Mouse (Mus musculus): ENCODE measurements around the gene Dmtf1. TPM values are rescaled to one million over a fixed set of nuclear protein-coding genes. Genes with fewer than 3 reads are reported as not detected.

Gene Dmtf1
- polyA plus RNA-seq, 1 experiment from 2014 or later: 45.6 TPM

Other genes starting within 250 kb of the Dmtf1 start
- gene Crot, start 164.5 kb downstream of the Dmtf1 start, polyA plus RNA-seq (2015; fragmentation: Nextera tagmentation; extraction: Ambion mirVana): 41.6 and 43.4 TPM in 2 replicates
- 21.3 and 27.5 TPM in 2 replicates for gene Tmem243, start 61.1 kb downstream of the Dmtf1 start, polyA plus RNA-seq (2015; fragmentation: Nextera tagmentation; extraction: Ambion mirVana)
- gene 9330182L06Rik, start 104.3 kb upstream of the Dmtf1 start, polyA plus RNA-seq (2015; fragmentation: Nextera tagmentation; extraction: Ambion mirVana): 0.18 and 0.20 TPM in 2 replicates